18 mouse cellular contexts compared by ENCODE assay signal in genomic region chr3:99249906-99250305, GRCm38 (mm10). TPM values are rescaled to one million over a fixed set of nuclear protein-coding genes. Genes with fewer than 3 reads are reported as not detected.
A peak's percentile ranks its signal among the peaks of the same experiment; 100 is the strongest.
DNase-seq lines count a peak whose midpoint lies in the region; ATAC-seq lines count a peak whose summit lies in the region.
"Had no signal": no experiment of that assay in that cellular context is flagged by ENCODE, and none has a peak within 500 bp of the region (broad histone marks: within the 10 kb centered on the region; RNA-seq: fewer than 3 reads in every experiment).

No protein-coding gene starts in this region.

- peak; percentile 62 for DNase-seq in hindbrain, embryonic 10.5 days (ENCODE audit: low spot score)
- DNase-seq in hindbrain, embryonic 14.5 days (ENCODE audit: low spot score): no peak
- peak; percentile 29 for DNase-seq in 3T3-L1 (ENCODE audit: low read depth, low spot score)
- peak; percentile 21 for DNase-seq in adipocyte (ENCODE audit: low spot score)
- no peak for DNase-seq in limb, embryonic 10.5 days (ENCODE audit: low spot score)
- no peak for DNase-seq in spleen, postnatal 14 days (ENCODE audit: low spot score in 2 of 2)
- DNase-seq in B cell, adult 2 months: no peak
- DNase-seq: adrenal gland, postnatal 36 days; cerebellum, adult 18-20 months; kidney, postnatal 36 days; lung, adult 2 months; right cerebral cortex, postnatal 4 days; thymus, postnatal 36 days had no signal

- no peak overlapping the region for H3K9ac ChIP-seq in hindbrain, embryonic 14.5 days
- H3K9ac ChIP-seq: hindbrain, embryonic 15.5 days; stomach, embryonic 15.5 days had no signal

- H3K4me2 ChIP-seq in hindbrain, embryonic 14.5 days (replicated peaks): no peak overlapping the region
- H3K4me2 ChIP-seq: heart, embryonic 11.5 days; hindbrain, embryonic 15.5 days; stomach, embryonic 15.5 days had no signal

- under 1% methylated on average over 6 of the region's 6 CpGs for WGBS in hindbrain, embryonic 10.5 days
- WGBS in hindbrain, embryonic 14.5 days: 1% methylated on average over 6 of the region's 6 CpGs
- 0% methylated on average over 6 of the region's 6 CpGs for WGBS in limb, embryonic 10.5 days

- H3K36me3 ChIP-seq in hindbrain, embryonic 10.5 days: no peaks in the 10 kb centered on the region
- no peaks in the 10 kb centered on the region for H3K36me3 ChIP-seq in hindbrain, embryonic 14.5 days (replicated peaks; ENCODE audit: control insufficient read depth, insufficient read depth)
- peaks cover 3% of the 10 kb centered on the region for H3K36me3 ChIP-seq in limb, embryonic 10.5 days
- H3K36me3 ChIP-seq: hindbrain, embryonic 15.5 days; stomach, embryonic 15.5 days had no signal

- no peaks in the 10 kb centered on the region for H3K9me3 ChIP-seq in hindbrain, embryonic 10.5 days
- H3K9me3 ChIP-seq in hindbrain, embryonic 14.5 days (ENCODE audit: control insufficient read depth, low read length): no peaks in the 10 kb centered on the region
- no peaks in the 10 kb centered on the region for H3K9me3 ChIP-seq in limb, embryonic 10.5 days (replicated peaks)
- H3K9me3 ChIP-seq: hindbrain, embryonic 15.5 days; stomach, embryonic 15.5 days had no signal

- H3K27me3 ChIP-seq in hindbrain, embryonic 10.5 days (ENCODE audit: insufficient read depth, poor library complexity, severe bottlenecking): peaks cover 100% of the 10 kb centered on the region
- peaks cover 96% of the 10 kb centered on the region for H3K27me3 ChIP-seq in hindbrain, embryonic 14.5 days (ENCODE audit: control insufficient read depth, insufficient read depth, low read length)
- H3K27me3 ChIP-seq in limb, embryonic 10.5 days (ENCODE audit: low read depth, poor library complexity, severe bottlenecking): peaks cover 71% of the 10 kb centered on the region

- no peak overlapping the region for H3K4me3 ChIP-seq in hindbrain, embryonic 10.5 days
- no peak overlapping the region for H3K4me3 ChIP-seq in hindbrain, embryonic 14.5 days (replicated peaks; ENCODE audit: low read length)
- peak overlapping the region; percentile 88 for H3K4me3 ChIP-seq in limb, embryonic 10.5 days
- H3K4me3 ChIP-seq: hindbrain, embryonic 15.5 days; stomach, embryonic 15.5 days had no signal

- peaks cover 32% of the 10 kb centered on the region for H3K4me1 ChIP-seq in hindbrain, embryonic 10.5 days (replicated peaks)
- H3K4me1 ChIP-seq in hindbrain, embryonic 14.5 days (replicated peaks; ENCODE audit: control insufficient read depth, insufficient read depth, low read length): no peaks in the 10 kb centered on the region
- H3K4me1 ChIP-seq in limb, embryonic 10.5 days: peaks cover 75% of the 10 kb centered on the region

- H3K27ac ChIP-seq in hindbrain, embryonic 10.5 days: no peak overlapping the region
- no peak overlapping the region for H3K27ac ChIP-seq in hindbrain, embryonic 14.5 days
- H3K27ac ChIP-seq in limb, embryonic 10.5 days: peak overlapping the region; percentile 99
- H3K27ac ChIP-seq: hindbrain, embryonic 15.5 days; stomach, embryonic 15.5 days had no signal

- no peak for ATAC-seq in hindbrain, embryonic 14.5 days (ENCODE audit: low FRiP score)
- ATAC-seq in granulocyte monocyte progenitor cell, adult 5-6 weeks (replicated peaks; ENCODE audit: poor library complexity, severe bottlenecking): no peak

RNA-seq across cellular contexts. Expression of gene Tbx15, which starts 9.7 kb away (rescaled TPM):
- polyA plus RNA-seq in hindbrain, embryonic 10.5 days (2016; fragmentation: Nextera tagmentation; extraction: Ambion mirVana): 2.2 and 2.3 TPM in 2 replicates
- polyA plus RNA-seq in hindbrain, embryonic 14.5 days (2014; fragmentation: Nextera tagmentation; extraction: Ambion mirVana): 0.32 and 0.82 TPM in 2 replicates
- 25.8 and 41.2 TPM in 2 replicates for polyA plus RNA-seq in limb, embryonic 10.5 days (2016; fragmentation: Nextera tagmentation; extraction: Ambion mirVana)
- total RNA-seq in granulocyte monocyte progenitor cell, adult 5-6 weeks (2014; fragmentation: Nextera tagmentation): not detected in 2 replicates
- not detected in 2 replicates for total RNA-seq in granulocyte monocyte progenitor cell, adult 5-6 weeks (2017)
- total RNA-seq: neutrophil, adult 5-6 weeks had no signal

Comparison
In these comparisons a context has a peak if more than half of its experiments do, and no peak if none do; other contexts are left out.
1. DNase-seq: peak in hindbrain, embryonic 10.5 days (single experiment), 3T3-L1 (single experiment) and adipocyte (single experiment); none in hindbrain, embryonic 14.5 days (single experiment), limb, embryonic 10.5 days (single experiment), spleen, postnatal 14 days (0 of 2) and B cell, adult 2 months (0 of 2).